Mouse (Mus musculus) left cerebral cortex, postnatal 25 days (tissue): Measurements from ENCODE around the gene Pigk. TPM values are rescaled to one million over a fixed set of nuclear protein-coding genes. Genes with fewer than 3 reads are reported as not detected.
"Not testable (repeated sequence)": the region's sequence is repeated elsewhere in the genome, so short reads cannot be mapped to it uniquely, and the experiment has no call there.

Experiments used
- DNase-seq, 2 experiments: peaks; one replicate each; pipeline ENCODE4 v3.0.0; 2022; ENCODE audit warnings: low spot score in 2 of 2, mixed read lengths in 1 of 2
- intact Hi-C: fragments of 180-260 bp; cut with DNase I; formaldehyde crosslinking; loops from one replicate; pipeline ENCODE4 v1.15.1; 2025
- total RNA-seq, 2 experiments: library from RNA; stranded (reverse); gene quantifications; 2 replicates each; pipeline ENCODE4 v1.2.3; 2021

Gene Pigk
- 10 to 100 TPM; 47.4 to 48.1 TPM for total RNA-seq

DNA sequence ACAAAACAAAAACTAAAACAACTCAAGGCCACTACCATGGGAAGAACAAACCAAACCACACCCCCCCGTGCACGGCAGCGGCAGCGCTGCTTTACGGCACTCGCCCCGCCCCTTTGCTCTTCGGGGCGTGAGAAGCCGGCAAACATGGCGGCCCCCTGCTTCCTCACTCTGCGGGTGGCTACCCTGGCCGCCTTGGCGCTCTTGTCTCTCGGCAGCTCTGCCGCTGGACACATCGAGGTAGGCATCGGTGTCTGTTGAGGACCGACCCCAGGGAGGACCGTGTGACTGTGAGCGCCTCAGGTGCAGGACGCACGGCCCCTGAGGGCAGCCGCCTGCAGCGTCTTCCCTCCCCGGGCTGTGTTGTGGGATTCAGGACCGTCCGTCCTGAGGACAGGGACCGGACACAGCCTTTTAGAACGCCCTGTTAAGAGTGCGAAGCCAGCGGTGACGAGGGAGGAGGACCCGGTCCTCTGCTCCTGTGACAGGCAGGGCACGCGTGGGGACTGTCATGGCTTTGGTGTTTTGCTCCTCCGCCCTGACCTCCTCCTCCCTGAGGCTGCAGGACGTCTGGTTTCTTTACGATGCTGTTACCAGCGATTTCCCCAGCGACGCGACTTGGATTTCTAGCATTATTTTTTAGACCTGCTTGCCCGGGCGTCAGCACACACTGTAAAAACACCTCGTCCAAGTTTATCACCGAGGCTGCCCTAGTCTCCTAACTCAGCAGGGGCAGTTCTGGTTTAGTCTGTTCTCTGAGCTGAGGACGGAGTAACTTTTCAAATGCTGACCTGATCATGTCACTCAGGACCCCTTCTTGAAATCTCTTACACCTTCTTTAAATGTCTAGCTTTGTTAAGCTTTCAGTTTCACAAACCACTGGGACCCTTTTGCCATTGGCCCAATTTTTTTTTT lies at the start of gene Pigk:
TSS of gene Pigk (plus strand) at position 110 of the 912 bp plus-strand sequence.
- intact Hi-C loops = no loop called here
- peak; percentile 85 to 90 for DNase-seq

DNA sequence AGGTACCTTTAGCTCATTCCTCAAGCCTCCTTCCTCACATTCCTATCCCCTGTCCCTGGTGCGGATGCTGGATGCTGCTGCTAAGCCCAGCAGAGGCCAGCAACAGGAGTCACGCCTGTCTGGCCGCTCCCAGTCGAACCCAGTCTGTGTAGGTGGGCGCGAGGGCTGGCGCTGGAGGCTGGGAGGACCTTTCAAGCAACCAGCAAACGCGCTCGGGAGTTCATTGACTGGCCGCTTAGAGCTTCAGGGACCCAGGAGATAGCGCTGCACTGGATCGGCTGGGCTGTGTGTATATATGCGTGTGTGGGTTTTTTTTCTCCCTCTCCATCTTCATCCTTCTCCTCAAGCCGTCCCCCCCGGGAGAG lies 46.9 kb upstream of the Pigk start:
- peak; percentile 58 to 63 for DNase-seq
- intact Hi-C loops = loop anchor here (5.0 kb wide), 2 partner anchors 190 to 270 kb away; partner anchors contain the start of gene Zzz3

DNA sequence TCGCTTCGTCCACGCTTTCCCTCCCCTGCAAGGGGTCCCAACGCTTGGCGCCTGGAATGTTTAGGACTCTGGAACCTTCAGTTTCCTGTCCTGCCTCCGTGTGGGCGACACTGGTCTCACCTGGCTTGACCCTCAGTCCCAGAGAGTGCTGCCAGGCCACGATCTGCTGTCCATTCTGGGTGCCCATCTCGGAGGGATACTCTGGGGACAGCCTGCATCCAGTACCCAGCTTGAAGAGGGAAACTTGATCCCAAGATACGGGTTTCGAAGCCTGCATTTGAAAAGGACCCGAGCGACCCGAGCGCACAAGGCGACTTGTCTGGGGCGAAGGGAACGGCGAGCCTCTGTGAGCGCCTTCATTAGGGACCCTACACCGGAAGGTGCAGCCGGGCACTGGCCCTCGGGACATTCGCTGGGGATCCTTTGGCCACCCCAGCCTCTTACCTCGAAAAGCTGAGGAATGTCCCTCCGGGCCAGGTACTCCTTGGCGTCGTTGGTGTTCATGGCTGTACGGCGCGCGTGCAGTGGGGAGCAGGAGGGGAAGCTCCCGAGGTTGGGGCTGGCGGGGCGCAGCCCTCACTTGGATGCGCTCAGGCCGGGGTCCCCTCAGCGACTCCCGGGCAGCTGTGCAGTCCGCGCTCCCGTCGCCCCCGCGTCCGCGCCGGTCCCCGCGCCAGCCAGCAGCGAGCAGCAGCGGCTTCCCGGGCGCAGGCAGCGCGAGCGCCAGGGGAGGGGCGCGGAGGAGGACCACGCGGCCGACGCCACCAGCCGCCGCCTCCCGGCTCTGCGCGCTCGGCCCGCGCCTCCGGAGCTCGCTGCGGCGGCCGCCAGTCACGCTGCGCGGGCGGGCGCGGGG lies 46.3 kb upstream of the Pigk start:
- DNase-seq = peak; percentile 70 to 81
- intact Hi-C loops = loop anchor here (5.0 kb wide), 2 partner anchors 190 to 270 kb away; partner anchors contain the start of gene Zzz3

DNA sequence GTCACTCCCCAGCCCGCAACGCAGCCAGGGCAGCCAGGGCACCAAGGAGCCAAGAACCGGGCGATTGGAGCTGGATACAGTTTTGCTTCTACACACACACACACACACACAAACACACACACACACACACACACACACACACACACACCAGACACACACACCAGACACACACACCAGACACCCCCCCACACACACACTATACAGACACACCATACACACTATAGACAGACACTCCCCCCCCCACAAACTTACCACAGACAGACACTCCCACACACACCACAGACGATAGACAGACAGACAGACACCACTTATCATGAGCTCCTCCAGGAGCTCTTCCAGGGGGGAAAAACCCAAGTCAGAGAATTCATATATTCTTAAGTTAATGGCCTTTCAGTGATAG lies 45.7 kb upstream of the Pigk start, which contains the start of gene Ak5:
TSS of gene Ak5 (minus strand) at position 122 of the 400 bp plus-strand sequence.
- intact Hi-C loops = loop anchor here (5.0 kb wide), 2 partner anchors 191 to 271 kb away; partner anchors contain the start of gene Zzz3
- no peak for DNase-seq

DNA sequence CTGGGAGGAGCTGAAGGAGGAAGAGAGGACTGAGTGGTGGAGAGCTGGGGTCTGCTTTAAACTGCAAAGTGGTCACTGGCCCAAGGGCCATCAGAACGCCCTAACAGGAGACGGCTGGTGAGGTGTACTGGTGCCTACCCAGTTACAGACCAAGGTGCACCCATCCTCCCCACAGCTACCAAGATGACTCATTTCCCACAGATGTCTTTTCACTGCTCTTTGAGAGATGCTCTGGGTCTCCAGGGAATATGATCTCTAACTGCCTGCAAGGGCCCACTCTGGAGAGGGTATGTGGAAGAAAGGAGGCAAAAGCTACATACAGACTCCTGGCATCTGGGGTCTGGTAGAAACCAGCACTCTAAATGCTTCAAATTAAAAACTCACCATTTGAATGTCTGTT lies 45.1 kb upstream of the Pigk start:
- peak in 1 of 2 experiments; percentile 48 for DNase-seq
- intact Hi-C loops = loop anchor here (5.0 kb wide), 2 partner anchors 191 to 271 kb away; partner anchors contain the start of gene Zzz3

DNA sequence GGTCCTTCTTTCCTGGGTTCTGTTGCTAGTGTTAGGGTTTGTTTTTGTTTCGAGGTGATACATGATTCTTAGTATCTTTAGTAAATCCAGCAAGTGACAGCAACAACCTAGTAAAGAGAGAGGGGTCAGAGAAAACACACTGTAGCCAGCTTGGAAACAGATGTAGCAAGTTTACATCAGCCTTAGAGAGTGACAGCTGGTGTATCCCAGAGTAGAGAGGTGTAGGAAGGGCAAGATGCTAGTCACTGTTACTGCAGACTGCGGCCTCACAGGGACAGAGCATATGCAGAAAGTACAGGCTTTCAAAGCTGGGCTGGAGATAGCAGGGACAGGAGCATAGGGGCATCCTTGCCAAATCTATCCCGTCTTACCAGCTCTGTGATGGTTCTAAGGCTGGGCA lies 44.1 kb upstream of the Pigk start:
- intact Hi-C loops = loop anchor here (5.0 kb wide), 2 partner anchors 192 to 272 kb away; partner anchors contain the start of gene Zzz3
- no peak for DNase-seq

DNA sequence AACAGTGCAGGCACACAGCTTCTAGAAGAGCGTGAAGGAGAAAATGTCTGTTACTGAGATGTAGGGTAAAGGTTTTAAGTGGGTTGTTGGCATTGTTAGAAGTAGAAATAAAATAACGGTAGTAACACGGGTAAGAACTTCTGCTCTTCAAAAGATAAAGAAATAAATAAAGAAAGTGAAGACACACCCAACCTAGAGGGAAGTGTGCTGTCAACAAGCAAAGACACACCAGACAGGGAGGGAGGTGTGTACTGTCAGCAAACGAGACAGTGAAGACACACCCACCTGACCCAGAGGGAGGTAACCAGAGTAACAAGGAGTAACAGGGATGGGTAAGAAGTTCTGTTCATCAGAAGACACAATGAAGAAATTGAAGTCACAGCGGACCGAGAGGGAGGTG lies 39.2 kb upstream of the Pigk start:
- DNase-seq = no peak
- intact Hi-C loops = no loop called here

DNA sequence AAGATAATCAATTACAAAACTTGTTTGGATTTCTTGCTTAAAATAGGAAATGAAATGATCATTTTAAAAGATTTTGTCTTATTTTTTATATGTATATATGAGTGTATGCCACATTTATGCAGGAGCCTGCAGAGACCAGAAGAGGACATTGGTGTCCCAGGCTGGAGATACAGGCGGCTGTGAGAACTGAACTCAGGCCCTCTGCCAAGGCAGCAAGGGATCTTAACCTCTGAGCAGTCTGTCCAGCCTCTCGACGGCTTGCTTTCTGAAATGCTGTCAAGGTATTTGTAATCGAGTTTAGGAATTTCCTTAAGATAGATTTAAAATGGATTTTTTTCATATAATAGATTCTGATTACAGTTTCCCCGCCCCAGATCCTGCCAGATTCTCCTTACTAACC lies 25.4 kb upstream of the Pigk start:
- no peak for DNase-seq
- intact Hi-C loops = no loop called here

DNA sequence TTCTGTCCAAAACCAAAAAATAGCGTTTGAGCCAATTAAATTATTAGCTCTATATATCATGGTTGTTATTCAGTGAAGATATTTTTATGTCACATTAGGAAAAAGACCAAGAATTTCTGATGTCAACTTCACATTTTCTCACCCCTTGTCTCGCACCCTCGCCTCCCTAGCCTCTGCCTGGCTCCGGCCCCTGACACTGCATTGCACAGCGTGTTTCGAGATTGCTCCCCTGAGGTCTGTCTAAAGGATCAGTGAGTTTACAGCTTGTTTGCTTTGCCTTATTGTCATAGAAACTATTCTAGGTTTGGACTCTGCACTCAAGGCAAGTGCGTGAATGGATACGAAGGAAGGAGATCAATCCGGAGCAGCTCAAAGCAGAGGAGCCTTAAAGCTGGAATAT lies 24.8 kb upstream of the Pigk start:
- intact Hi-C loops = no loop called here
- no peak for DNase-seq

DNA sequence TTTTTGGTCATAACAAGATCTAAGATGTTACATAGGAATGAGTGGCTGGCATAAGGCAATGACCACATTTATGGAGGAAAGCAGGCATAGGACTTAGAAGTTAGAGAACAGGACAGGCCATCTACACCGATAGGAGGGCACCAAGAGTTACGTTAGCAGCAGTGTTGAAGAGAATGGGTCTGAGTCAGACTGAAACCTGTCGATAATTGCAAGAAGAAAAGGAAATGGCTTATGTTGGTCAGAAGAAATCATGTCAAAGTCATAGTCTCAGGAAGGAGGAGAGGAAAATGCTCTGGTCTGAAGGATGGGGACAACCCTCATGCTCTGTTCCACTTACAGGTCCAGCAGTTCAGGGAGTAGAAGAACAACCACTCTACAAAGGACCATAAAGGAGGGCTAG lies 18.9 kb upstream of the Pigk start:
- DNase-seq = no peak
- intact Hi-C loops = no loop called here

DNA sequence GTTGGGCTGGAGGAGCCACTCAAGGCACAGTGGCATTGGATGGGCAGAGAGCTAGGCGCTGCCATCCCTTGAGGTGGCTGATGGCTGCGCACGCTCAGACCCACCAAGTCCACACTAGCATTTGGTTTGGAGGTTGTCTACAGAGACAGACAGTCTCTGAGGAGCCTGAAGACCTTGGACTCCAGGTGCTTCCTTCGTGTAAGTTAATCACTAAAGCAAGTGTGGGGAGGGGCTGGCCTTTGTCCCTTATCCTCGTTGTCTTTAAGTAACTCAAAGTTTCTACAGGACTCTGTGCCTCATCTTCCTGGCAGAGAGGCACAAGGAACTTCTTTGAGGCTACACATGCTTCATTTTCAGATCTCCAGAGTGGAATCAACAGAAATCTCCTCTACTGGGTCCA lies 15.9 kb upstream of the Pigk start:
- intact Hi-C loops = no loop called here
- DNase-seq = no peak

DNA sequence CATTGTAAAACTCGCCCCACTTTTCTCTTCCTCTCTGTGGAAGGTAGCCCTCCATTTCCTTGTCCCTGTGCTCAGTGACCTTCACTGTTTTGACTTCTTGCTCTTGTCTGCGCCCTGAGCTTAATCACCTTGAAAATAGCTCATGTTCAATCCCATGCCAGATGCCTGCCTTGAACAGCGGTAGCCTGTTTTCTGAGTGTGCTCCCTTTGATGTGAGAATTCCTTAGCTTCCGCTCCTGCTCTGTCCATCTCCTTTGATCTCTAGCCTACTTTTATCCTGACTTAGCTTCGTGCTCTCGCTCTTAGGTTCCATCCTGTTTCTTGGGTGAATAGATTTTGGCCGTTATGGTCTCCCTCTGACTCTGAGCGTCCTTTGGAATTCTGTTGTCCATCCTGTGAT lies 14.6 kb upstream of the Pigk start:
- no peak for DNase-seq
- intact Hi-C loops = no loop called here

DNA sequence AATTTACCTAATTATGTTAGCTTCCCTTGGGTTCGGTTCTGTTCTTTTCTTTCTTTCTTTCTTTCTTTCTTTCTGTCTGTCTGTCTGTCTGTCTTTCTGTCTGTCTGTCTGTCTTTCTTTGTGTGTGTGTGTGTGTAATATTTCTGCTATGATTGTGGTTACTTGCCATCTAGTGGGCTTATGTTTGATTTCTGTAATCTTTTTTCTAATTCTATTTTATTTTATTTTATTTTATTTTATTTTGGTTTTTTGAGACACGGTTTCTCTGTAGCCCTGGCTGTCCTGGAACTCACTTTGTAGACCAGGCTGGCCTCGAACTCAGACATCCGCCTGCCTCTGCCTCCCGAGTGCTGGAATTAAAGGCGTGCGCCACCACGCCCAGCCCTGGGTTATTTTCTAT lies 12.4 kb upstream of the Pigk start:
- intact Hi-C loops, DNase-seq: not testable (repeated sequence)

DNA sequence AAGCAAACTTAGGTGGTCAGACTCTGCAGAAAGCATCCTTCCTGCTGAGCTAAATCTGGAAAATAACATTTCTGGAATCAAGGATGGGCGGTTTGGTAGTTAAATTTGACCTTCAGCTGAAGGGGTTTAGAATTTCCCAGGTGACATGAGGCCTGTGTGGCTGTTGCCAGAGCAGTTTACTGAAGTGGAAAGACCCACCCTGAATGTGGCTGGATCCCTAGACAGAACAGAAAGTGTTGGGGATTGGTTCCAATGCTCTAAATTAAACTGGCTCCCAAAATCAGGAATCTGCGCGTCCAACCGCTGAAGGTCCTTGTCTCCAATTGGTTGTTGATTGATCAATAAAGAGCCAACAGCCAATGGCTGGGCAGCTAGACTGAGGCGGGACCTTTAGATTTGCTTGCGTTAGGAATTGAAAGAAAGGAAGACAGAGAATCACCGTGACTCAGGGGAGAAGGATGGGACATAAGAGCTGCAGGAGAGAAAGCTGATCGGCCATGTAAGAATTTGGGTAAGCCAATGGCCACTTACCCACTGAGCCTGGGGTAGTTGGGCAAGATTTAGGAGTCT lies 11.5 kb upstream of the Pigk start:
- no peak for DNase-seq
- intact Hi-C loops = no loop called here

DNA sequence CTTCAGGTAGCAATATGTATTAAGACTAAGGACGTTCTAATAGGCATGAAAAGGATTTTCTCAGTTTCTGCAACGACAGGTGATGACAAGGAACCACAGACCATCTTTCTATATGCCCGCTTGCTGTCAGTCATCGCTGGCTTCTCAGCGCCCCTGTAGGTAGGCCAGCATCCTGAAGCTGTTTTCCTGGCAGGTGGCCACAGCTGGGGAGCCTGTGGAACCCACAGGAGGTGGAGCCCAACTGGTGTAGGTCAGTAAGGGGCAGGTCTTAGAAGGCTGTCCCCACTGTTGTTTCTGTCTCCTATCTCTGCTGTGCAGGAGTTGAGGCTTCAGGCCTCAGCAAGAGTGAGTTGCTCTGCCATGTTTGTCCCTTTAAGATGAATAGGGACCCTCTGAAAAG lies 8.1 kb upstream of the Pigk start:
- DNase-seq = no peak
- intact Hi-C loops = no loop called here

DNA sequence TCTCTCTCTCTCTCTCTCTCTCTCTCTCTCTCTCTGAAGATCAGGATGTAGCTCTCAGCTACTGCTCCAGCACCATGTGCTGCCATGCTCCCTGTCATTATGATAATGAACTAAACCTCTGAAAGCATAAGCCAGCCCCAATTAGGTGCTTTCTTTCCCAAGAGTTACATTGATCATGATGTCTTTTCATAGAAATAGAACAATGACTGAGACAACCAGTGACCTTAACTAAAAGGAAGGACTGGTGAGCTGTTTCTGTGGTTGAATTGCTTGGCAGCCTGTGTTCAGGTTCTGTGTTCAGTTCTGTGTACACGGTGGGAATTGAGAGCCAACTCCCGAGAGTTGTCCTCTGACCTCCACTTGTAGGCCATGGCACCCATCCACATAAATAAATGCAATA lies 7.0 kb upstream of the Pigk start:
- intact Hi-C loops = no loop called here

DNA sequence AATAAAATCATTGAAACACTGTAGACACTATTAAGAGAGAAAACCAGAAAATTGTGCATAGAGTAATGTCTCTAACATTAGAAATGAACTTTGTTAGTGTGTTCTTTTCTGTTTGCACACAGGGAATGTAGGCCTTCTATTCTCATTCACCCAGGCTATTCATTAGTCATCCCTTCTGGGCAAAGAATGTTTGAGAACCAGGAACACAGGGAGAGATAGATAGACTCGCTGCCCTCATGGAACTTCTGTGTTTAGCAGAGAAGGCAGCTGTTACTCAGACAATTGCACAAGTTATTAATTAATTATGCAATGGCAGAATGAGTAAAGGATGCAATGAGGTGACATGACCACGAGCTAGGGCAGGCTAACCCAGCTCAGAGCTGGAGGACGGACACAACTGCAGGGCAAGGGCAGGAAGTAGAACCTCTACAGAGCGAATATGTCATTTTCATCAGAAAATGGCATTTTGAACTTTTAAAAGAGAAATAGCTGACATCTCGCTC lies 6.5 kb upstream of the Pigk start:
- intact Hi-C loops = no loop called here

More for the DNA sequence above, 7.0 kb upstream of the Pigk start:
- DNase-seq = no peak

DNA sequence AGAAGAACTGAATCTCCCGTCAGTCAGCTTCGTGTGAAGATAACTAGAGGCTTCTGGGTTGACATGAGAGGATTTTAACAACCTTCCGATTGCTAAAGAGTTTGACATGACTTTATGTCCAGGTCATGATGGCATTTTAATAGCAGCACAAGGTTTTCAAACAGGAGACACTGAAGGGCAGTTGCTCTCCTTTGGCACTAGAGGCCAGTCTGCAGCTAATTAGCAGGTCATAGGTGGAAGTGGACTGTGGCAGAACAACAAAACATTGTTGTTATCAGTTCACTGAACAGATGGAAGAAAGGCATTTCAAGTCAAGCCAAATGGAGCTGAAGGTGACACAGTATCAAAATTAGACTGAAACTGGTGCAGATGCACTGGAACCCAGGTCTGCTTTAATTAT lies 4.0 kb upstream of the Pigk start:
- DNase-seq = no peak
- intact Hi-C loops = no loop called here

More for the DNA sequence above, 6.5 kb upstream of the Pigk start:
- DNase-seq = no peak

DNA sequence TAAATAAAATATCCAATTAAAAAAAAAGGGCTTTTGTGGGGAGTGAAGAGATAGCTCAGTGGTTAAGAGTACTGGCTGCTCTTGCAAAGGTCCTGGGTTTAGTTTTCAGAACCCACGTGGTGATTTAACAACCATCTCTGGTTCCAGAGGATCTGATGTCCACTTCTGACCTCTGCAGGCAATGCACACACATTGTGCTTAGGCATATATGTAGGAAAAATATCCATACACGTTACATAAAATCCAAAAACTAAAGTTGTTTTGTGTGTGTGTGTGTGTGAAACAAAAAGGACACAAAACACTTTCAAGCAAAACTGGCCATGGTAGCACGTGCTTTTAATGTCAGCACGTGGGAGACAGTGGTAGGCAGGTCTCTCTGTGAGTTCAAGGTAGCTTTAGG lies 943 bp upstream of the Pigk start:
- intact Hi-C loops = no loop called here
- DNase-seq = no peak

DNA sequence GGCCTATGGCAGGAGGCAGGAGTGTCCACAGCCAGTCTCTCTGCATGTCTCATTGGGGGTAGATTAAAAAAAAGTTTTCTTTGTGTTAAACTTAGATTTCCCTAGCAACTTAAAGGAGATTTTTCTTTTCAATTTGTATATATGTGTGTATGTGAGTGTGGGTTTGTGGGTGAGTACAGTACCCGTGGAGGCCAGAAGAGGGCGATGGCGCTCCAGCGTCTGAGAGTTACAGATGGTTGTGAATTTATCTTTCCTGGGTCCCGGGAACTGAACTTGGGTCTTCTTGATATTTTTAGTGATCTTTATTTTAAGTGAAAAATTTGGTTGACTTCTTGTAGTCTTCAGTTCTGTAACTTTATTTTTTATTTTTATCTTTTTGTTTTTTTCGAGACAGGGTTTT lies 7.4 kb downstream of the Pigk start:
- intact Hi-C loops = no loop called here
- DNase-seq = no peak
